Mouse (Mus musculus): ENCODE results near the gene Adamtsl5. TPM values are rescaled to one million over a fixed set of nuclear protein-coding genes. Genes with fewer than 3 reads are reported as not detected.
A peak's percentile ranks its signal among the peaks of the same experiment; 100 is the strongest.

Adamtsl5 gene
- total RNA-seq, 2 experiments from 2014 or later: not detected

GRCm38 (mm10) chr10:80322811-80323211 lies 25.4 kb downstream of the Adamtsl5 start:
- ATAC-seq (replicated peaks; ENCODE audit: poor library complexity, severe bottlenecking): 0 out of 2 replicates have a peak, but pooled peaks have one; percentile 10

DNA sequence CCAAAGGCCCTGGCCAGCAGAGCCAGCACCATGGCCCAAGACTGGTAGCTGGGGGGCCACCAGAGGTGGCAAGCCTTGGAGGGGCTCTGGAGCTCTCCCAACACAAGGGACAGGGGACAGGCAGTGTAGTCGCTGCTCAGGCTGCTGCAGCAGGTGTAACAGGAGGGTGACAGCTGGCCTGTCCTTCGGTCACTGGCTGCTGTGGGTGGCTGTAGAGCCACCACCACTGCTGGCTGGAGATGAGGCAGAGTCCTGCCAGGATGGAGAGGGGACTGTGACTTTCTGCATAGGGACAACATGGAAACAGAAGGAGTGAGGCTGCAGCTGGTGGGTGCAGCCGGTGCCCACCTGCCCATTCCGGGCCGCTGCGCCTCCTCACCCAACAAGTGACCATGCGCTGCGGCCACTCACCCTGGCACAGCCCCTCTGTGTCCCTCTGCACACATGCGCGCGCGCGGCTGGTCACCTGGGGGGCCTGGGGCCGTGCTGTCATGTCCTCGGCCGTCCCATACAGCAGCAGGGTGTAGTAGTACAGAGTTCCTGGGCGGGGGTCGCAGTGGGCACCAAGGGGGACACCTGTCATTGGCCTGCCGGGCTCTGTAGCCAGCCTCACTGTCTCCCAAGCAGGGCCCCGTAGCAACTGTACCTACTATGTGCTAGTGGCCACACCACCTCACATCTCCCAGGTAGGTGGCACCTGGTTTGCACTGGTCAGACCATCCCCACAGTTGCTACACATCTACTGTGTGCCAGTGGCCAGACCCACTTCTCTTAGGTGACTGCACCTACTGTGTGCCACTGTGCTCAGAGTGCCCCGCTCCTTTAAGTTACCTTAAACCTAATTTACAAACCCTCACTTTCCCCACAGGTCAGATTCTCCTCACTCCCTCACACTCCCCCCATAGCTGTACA lies 26.3 kb downstream of the Adamtsl5 start:
- ATAC-seq (replicated peaks; ENCODE audit: poor library complexity, severe bottlenecking): no peak

- no peak for ATAC-seq (replicated peaks; ENCODE audit: poor library complexity, severe bottlenecking)
Observed at GRCm38 (mm10) chr10:80321014-80321669, 27.1 kb downstream of the Adamtsl5 start.

- peak; percentile 60 for ATAC-seq (replicated peaks; ENCODE audit: poor library complexity, severe bottlenecking)
Observed at GRCm38 (mm10) chr10:80320340-80320760, 27.9 kb downstream of the Adamtsl5 start, which contains the start of gene 2310011J03Rik. 2310011J03Rik (minus strand) TSS chr10:80320537.

- ATAC-seq (replicated peaks; ENCODE audit: poor library complexity, severe bottlenecking): no peak
Observed at GRCm38 (mm10) chr10:80317011-80317410, 31.2 kb downstream of the Adamtsl5 start.

GRCm38 (mm10) chr10:80316359-80316781 lies 31.8 kb downstream of the Adamtsl5 start:
- ATAC-seq (replicated peaks; ENCODE audit: poor library complexity, severe bottlenecking): no peak

DNA sequence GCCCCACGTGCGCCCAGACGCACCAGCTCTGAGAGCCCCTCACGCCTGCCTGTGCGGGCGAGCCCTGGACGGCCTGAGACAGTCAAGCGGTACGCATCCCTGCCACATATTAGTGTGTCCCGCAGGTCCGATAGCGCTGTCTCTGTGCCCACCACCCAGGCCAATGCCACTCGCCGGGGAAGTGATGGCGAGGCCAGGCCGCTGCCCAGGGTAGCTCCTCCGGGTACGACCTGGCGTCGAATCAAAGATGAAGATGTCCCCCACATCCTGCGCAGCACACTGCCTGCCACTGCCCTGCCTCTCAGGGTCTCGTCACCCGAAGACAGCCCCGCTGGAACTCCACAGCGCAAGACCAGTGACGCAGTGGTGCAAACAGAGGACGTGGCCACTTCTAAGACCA lies 32.9 kb downstream of the Adamtsl5 start:
- no peak for ATAC-seq (replicated peaks; ENCODE audit: poor library complexity, severe bottlenecking)

- no peak for ATAC-seq (replicated peaks; ENCODE audit: poor library complexity, severe bottlenecking)
Observed at GRCm38 (mm10) chr10:80314494-80315001, 33.7 kb downstream of the Adamtsl5 start.

DNA sequence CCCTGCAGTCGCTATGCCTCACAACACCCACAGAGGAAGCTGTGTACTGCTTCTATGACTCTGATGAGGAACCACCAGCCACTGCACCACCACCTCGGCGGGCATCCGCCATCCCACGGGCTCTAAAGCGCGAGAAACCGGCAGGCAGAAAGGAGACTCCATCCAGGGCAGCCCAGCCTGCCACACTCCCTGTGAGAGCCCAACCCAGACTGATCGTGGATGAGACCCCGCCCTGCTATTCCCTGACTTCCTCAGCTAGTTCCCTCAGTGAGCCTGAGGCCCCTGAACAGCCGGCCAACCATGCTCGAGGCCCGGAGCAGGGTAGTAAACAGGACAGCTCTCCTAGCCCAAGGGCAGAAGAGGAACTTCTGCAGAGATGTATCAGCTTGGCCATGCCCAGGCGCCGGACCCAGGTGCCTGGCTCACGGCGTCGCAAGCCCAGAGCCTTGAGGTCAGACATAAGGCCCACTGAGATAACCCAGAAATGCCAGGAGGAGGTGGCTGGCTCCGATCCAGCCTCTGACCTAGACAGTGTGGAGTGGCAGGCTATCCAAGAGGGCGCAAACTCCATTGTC lies 34.5 kb downstream of the Adamtsl5 start:
- peak; percentile 58 for ATAC-seq (replicated peaks; ENCODE audit: poor library complexity, severe bottlenecking)

GRCm38 (mm10) chr10:80312586-80313504 lies 35.4 kb downstream of the Adamtsl5 start:
- ATAC-seq (replicated peaks; ENCODE audit: poor library complexity, severe bottlenecking): no peak

GRCm38 (mm10) chr10:80311560-80311959 lies 36.7 kb downstream of the Adamtsl5 start:
- ATAC-seq (replicated peaks; ENCODE audit: poor library complexity, severe bottlenecking): no peak

- ATAC-seq (replicated peaks; ENCODE audit: poor library complexity, severe bottlenecking): peak; percentile 83
Observed at GRCm38 (mm10) chr10:80304862-80305261, 43.4 kb downstream of the Adamtsl5 start.

DNA sequence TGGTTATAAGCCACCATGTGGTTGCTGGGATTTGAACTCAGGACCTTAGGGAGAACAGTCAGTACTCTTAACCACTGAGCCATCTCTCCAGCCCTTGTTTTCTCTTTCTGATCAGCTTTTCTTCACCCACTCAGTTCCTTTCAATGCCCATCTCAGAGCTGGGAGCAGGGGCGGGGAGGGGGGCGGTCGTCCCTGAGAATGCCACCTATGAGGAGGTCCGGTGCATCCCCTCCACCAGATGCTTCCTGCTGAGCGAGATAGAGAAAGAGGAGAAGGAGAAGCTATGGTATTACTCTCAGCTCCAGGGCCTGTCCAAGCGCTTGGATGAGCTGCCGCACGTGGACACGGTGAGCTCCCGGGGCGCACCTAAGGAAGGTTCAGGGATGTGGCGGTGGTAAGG lies 43.8 kb downstream of the Adamtsl5 start:
- ATAC-seq (replicated peaks; ENCODE audit: poor library complexity, severe bottlenecking): peak; percentile 25

GRCm38 (mm10) chr10:80302471-80302881 lies 45.7 kb downstream of the Adamtsl5 start:
- ATAC-seq (replicated peaks; ENCODE audit: poor library complexity, severe bottlenecking): no peak

GRCm38 (mm10) chr10:80302082-80302355 lies 46.2 kb downstream of the Adamtsl5 start:
- ATAC-seq (replicated peaks; ENCODE audit: poor library complexity, severe bottlenecking): no peak

- no peak for ATAC-seq (replicated peaks; ENCODE audit: poor library complexity, severe bottlenecking)
Observed at GRCm38 (mm10) chr10:80301256-80302081, 46.7 kb downstream of the Adamtsl5 start.

DNA sequence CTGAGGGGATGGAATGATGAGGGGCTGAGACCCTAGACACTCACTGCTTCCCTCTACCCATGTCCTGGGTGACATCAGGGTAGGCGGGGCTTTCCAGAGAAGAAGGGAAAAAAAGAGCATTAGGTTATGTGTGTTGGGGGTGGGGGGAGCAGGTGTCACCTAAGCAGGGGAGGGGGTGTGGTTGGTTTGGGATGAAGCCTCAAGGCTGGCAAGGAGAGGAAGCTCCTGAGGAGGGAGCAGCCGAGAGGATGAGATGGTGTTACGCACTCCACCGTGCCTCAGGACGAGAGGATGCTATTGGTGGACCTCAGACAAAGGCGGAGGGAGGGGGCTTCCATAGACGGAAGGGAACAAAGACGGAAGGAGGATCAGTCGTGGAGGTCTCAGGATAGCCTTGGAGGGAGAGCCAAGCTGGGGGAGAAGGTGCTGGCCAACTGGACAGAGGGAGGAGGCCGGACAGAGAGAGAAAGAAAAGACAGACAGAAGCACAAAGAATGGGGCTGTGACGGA lies 47.5 kb downstream of the Adamtsl5 start:
- ATAC-seq (replicated peaks; ENCODE audit: poor library complexity, severe bottlenecking): no peak

GRCm38 (mm10) chr10:80299824-80300223 lies 48.4 kb downstream of the Adamtsl5 start:
- no peak for ATAC-seq (replicated peaks; ENCODE audit: poor library complexity, severe bottlenecking)

GRCm38 (mm10) chr10:80299301-80299700 lies 48.9 kb downstream of the Adamtsl5 start:
- no peak for ATAC-seq (replicated peaks; ENCODE audit: poor library complexity, severe bottlenecking)
